In genomic region chr8:89906200-89906599, GRCm38 (mm10) we compare ENCODE assay signal across 25 mouse cellular contexts.
DNase-seq lines count a peak whose midpoint lies in the region; ATAC-seq and TF ChIP-seq lines count a peak whose summit lies in the region.
"Had no signal": no experiment of that assay in that cellular context is flagged by ENCODE, and none has a peak within 500 bp of the region (broad histone marks: within the 10 kb centered on the region; RNA-seq: fewer than 3 reads in every experiment).

No protein-coding gene starts in this region.

- 70% methylated on average over 6 of the region's 6 CpGs for WGBS in hindbrain, postnatal 0 days
- WGBS in hindbrain, embryonic 16.5 days = 63% methylated on average over 6 of the region's 6 CpGs
- 48% methylated on average over 6 of the region's 6 CpGs for WGBS in midbrain, embryonic 16.5 days
- WGBS in midbrain, embryonic 13.5 days = 62% methylated on average over 6 of the region's 6 CpGs
- 36% methylated on average over 6 of the region's 6 CpGs for WGBS in olfactory bulb, adult 2 months

- no peak overlapping the region for H3K9ac ChIP-seq in hindbrain, postnatal 0 days (replicated peaks; ENCODE audit: low read length)
- no peak overlapping the region for H3K9ac ChIP-seq in hindbrain, embryonic 16.5 days (ENCODE audit: low read depth, low read length)
- H3K9ac ChIP-seq in midbrain, embryonic 16.5 days (ENCODE audit: low read depth, low read length) = no peak overlapping the region
- H3K9ac ChIP-seq in midbrain, embryonic 13.5 days (replicated peaks) = no peak overlapping the region
- H3K9ac ChIP-seq: forebrain, embryonic 12.5 days; forebrain, postnatal 0 days; limb, embryonic 12.5 days; liver, embryonic 15.5 days; lung, embryonic 14.5 days; neural tube, embryonic 12.5 days had no signal

- no peaks in the 10 kb centered on the region for H3K4me1 ChIP-seq in hindbrain, postnatal 0 days (ENCODE audit: insufficient read depth, low read length)
- no peaks in the 10 kb centered on the region for H3K4me1 ChIP-seq in hindbrain, embryonic 16.5 days (ENCODE audit: control insufficient read depth, insufficient read depth, low read depth, low read length)
- peaks cover 12% of the 10 kb centered on the region; the same call in 1 of the 2 replicates for H3K4me1 ChIP-seq in midbrain, embryonic 16.5 days (ENCODE audit: control insufficient read depth, insufficient read depth, low read length)
- peaks cover 21% of the 10 kb centered on the region for H3K4me1 ChIP-seq in midbrain, embryonic 13.5 days (replicated peaks)
- no peaks in the 10 kb centered on the region; the same call in 1 of the 2 replicates for H3K4me1 ChIP-seq in olfactory bulb, adult 2 months (ENCODE audit: control insufficient read depth, insufficient read depth, low read length)
- H3K4me1 ChIP-seq: liver, embryonic 15.5 days; neural tube, embryonic 12.5 days had no signal

- no peak overlapping the region for H3K4me2 ChIP-seq in hindbrain, postnatal 0 days (ENCODE audit: low read depth, low read length)
- H3K4me2 ChIP-seq in hindbrain, embryonic 16.5 days (ENCODE audit: low read length) = no peak overlapping the region
- no peak overlapping the region for H3K4me2 ChIP-seq in midbrain, embryonic 16.5 days (ENCODE audit: low read length)
- no peak overlapping the region for H3K4me2 ChIP-seq in midbrain, embryonic 13.5 days (replicated peaks)
- H3K4me2 ChIP-seq: forebrain, embryonic 12.5 days; limb, embryonic 12.5 days; liver, embryonic 15.5 days; lung, embryonic 14.5 days; neural tube, embryonic 12.5 days had no signal

- no peaks in the 10 kb centered on the region for H3K27me3 ChIP-seq in hindbrain, postnatal 0 days (ENCODE audit: insufficient read depth, low read length)
- H3K27me3 ChIP-seq in hindbrain, embryonic 16.5 days (replicated peaks; ENCODE audit: control insufficient read depth, insufficient read depth, low read length) = no peaks in the 10 kb centered on the region
- no peaks in the 10 kb centered on the region for H3K27me3 ChIP-seq in midbrain, embryonic 16.5 days (ENCODE audit: control insufficient read depth, insufficient read depth, low read depth, low read length)
- no peaks in the 10 kb centered on the region for H3K27me3 ChIP-seq in midbrain, embryonic 13.5 days
- H3K27me3 ChIP-seq: forebrain, embryonic 12.5 days; limb, embryonic 12.5 days; liver, embryonic 15.5 days; neural tube, embryonic 12.5 days had no signal

- 0 out of 2 replicates have a peak overlapping the region, but pooled peaks have one; percentile 15 for H3K27ac ChIP-seq in hindbrain, postnatal 0 days
- no peak overlapping the region for H3K27ac ChIP-seq in hindbrain, embryonic 16.5 days (ENCODE audit: low read depth, low read length)
- H3K27ac ChIP-seq in midbrain, embryonic 16.5 days (ENCODE audit: low read length) = peak overlapping the region; percentile 41; the same call in 1 of the 2 replicates
- H3K27ac ChIP-seq in midbrain, embryonic 13.5 days = no peak overlapping the region
- peak overlapping the region; percentile 75 for H3K27ac ChIP-seq in olfactory bulb, adult 2 months (ENCODE audit: insufficient read depth, low read depth, low read length)
- H3K27ac ChIP-seq: forebrain, embryonic 12.5 days; hindbrain, embryonic 10.5 days; kidney, postnatal 0 days; limb, embryonic 12.5 days; liver, embryonic 15.5 days; neural tube, embryonic 12.5 days had no signal

- peak; percentile 15 for DNase-seq in hindbrain, postnatal 0 days (ENCODE audit: low spot score)
- peak; percentile 42 for DNase-seq in brain, embryonic 14.5 days (ENCODE audit: low read depth)
- no peak for DNase-seq in kidney, adult 9 months
- DNase-seq: adrenal gland, postnatal 25 days; cerebellum, adult 2 months; cerebellum, postnatal 14 days; forebrain, postnatal 0 days; gastrocnemius, postnatal 14 days; heart, postnatal 14 days; kidney, postnatal 4 days; lung, embryonic 14.5 days; lung, postnatal 14 days; thymus, postnatal 4 days had no signal

- TF ChIP-seq POLR2A in brain, embryonic 14.5 days (IDR thresholded peaks at IDR 0.05; ENCODE audit: borderline replicate concordance, extremely low read depth, insufficient read depth, insufficient read length, poor library complexity, severe bottlenecking) = no peak
- TF ChIP-seq POLR2A in olfactory bulb, adult 2 months (IDR thresholded peaks at IDR 0.05; ENCODE audit: insufficient read depth, low read depth, low read length) = no peak

- no peak overlapping the region for H3K4me3 ChIP-seq in hindbrain, postnatal 0 days (ENCODE audit: low read length)
- no peak overlapping the region for H3K4me3 ChIP-seq in hindbrain, embryonic 16.5 days (ENCODE audit: low read length)
- H3K4me3 ChIP-seq in midbrain, embryonic 16.5 days (ENCODE audit: low read depth, low read length) = no peak overlapping the region
- H3K4me3 ChIP-seq in midbrain, embryonic 13.5 days (replicated peaks) = no peak overlapping the region
- H3K4me3 ChIP-seq in olfactory bulb, adult 2 months (ENCODE audit: insufficient read depth, low read depth, low read length) = no peak overlapping the region
- H3K4me3 ChIP-seq: erythroblast, embryonic 14.5 days; forebrain, embryonic 12.5 days; hindbrain, embryonic 10.5 days; limb, embryonic 12.5 days; liver, embryonic 15.5 days; neural tube, embryonic 12.5 days had no signal

- no peak for ATAC-seq in hindbrain, postnatal 0 days
- ATAC-seq in hindbrain, embryonic 16.5 days = no peak
- ATAC-seq in midbrain, embryonic 16.5 days = no peak
- ATAC-seq in midbrain, embryonic 13.5 days = no peak
- ATAC-seq: CD4-positive, CD25-positive, alpha-beta regulatory T cell, adult 4 months had no signal

- no peaks in the 10 kb centered on the region for H3K9me3 ChIP-seq in hindbrain, postnatal 0 days (ENCODE audit: low read length)
- no peaks in the 10 kb centered on the region for H3K9me3 ChIP-seq in hindbrain, embryonic 16.5 days (ENCODE audit: control insufficient read depth, low read length)
- H3K9me3 ChIP-seq in midbrain, embryonic 16.5 days (replicated peaks; ENCODE audit: control insufficient read depth, low read length, poor library complexity, severe bottlenecking) = no peaks in the 10 kb centered on the region
- H3K9me3 ChIP-seq in midbrain, embryonic 13.5 days = no peaks in the 10 kb centered on the region
- H3K9me3 ChIP-seq: forebrain, embryonic 12.5 days; hindbrain, embryonic 10.5 days; limb, embryonic 12.5 days; liver, embryonic 15.5 days had no signal

- no peaks in the 10 kb centered on the region for H3K36me3 ChIP-seq in hindbrain, postnatal 0 days (ENCODE audit: insufficient read depth, low read length)
- H3K36me3 ChIP-seq in hindbrain, embryonic 16.5 days (ENCODE audit: control insufficient read depth, insufficient read depth, low read length) = no peaks in the 10 kb centered on the region
- H3K36me3 ChIP-seq in midbrain, embryonic 16.5 days (ENCODE audit: control insufficient read depth, insufficient read depth, low read length) = no peaks in the 10 kb centered on the region
- no peaks in the 10 kb centered on the region for H3K36me3 ChIP-seq in midbrain, embryonic 13.5 days
- H3K36me3 ChIP-seq: forebrain, embryonic 12.5 days; hindbrain, embryonic 10.5 days; limb, embryonic 12.5 days; liver, embryonic 15.5 days; neural tube, embryonic 12.5 days had no signal

- TF ChIP-seq CTCF in hindbrain, postnatal 0 days (IDR thresholded peaks at IDR 0.05; ENCODE audit: low read depth) = no peak
- no peak for TF ChIP-seq CTCF in brain, embryonic 14.5 days (IDR thresholded peaks at IDR 0.05; ENCODE audit: borderline replicate concordance, extremely low read depth, insufficient read depth, insufficient read length)
- no peak for TF ChIP-seq CTCF in olfactory bulb, adult 2 months (IDR thresholded peaks at IDR 0.05; ENCODE audit: insufficient read depth, low read depth, low read length)

Comparison
In these comparisons a context has a peak if more than half of its experiments do, and no peak if none do; other contexts are left out.
1. H3K27ac ChIP-seq: peak in hindbrain, postnatal 0 days (single experiment), midbrain, embryonic 16.5 days (single experiment) and olfactory bulb, adult 2 months (single experiment); none in hindbrain, embryonic 16.5 days (single experiment) and midbrain, embryonic 13.5 days (single experiment).